Mouse (Mus musculus) left cerebral cortex, postnatal 14 days (tissue): ENCODE measurements around the gene Cdipt. TPM values are rescaled to one million over a fixed set of nuclear protein-coding genes. Genes with fewer than 3 reads are reported as not detected.

Experiments used
- DNase-seq, 2 experiments: peaks; one replicate each; pipeline ENCODE4 v3.0.0; 2021 to 2022; ENCODE audit warnings: low spot score in 2 of 2, mixed read lengths in 1 of 2
- intact Hi-C: fragments of 180-260 bp; cut with DNase I; formaldehyde crosslinking; loops from one replicate; pipeline ENCODE4 v1.15.1; 2025
- total RNA-seq, 2 experiments: library from RNA; stranded (reverse); gene quantifications; 2 replicates each; pipeline ENCODE4 v1.2.3; 2021

Cdipt gene
- total RNA-seq, 2 experiments from 2014 or later: 187 to 196 TPM

DNA sequence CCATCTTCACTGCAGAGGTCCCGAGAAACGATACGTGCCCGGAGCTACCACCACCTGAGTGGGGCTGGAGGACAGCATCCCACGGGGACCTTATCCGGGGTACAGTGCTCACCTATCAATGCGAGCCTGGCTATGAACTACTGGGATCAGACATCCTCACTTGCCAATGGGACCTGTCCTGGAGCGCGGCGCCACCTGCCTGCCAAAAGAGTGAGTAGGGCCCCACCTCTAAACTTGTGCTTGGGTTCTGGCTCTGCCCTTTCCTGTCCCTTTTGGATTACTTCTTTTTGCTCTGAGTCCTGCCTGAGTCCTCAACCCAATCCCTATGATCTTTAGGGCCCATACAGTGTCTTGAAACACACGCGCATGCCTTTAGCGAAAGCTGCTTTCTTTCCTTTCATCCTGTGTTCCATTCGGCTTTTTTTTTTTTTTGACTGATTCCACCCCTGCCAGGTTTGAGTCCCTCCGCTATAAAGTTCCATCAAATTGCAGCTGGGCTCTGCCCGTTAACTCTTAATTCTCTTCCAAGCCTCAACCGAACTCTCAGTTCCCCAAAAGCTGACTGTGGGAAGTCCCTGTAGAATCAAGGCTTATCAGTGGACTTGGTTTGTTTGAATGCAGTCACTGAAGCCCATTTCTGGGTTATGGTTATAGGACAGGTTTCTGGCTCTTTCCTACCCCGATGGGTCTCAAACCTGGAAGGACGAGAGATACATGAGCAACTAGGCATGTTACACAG is 12.0 kb upstream of the Cdipt start:
- no peak for DNase-seq
- intact Hi-C loops: no loop called here

DNA sequence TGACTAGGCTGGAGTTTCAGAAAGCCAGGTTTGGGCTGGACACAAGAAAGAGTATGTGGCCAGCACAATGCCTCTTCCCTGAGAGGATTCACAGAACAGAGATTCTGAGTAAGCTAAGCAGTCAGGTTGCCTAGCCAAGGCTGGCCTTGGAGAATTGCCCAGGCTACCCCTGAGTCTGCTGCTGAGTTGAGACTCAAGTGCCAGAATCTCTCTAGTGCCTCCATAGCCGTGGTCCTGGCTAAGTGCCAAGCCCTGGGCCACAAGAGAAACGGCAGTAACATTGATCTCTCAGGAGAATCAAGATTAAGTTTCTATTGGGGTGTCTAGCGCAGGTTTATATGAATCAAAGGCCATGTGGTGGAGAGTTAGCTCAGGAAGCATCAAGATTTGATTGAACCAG is 10.1 kb upstream of the Cdipt start:
- intact Hi-C loops: no loop called here
- no peak for DNase-seq

DNA sequence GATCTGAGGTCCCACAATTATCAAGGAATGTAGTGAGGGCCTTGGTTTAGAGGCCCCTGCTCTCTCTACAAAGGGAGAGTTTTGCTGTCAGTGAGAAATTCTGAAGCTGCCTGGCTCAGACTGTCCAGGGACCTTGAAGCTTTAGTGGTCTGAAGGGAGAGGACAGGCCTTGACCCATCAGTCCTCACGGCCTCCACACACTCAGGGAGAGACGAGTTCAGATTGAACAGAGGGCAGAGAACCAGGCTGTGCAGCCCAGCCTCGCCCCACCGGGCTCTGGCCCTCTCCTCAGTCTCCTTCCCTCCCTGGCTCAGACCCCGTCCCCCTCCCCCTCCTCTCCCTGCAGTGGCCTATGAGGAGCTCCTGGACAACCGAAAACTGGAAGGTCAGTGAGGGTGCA is 8.4 kb upstream of the Cdipt start:
- DNase-seq: no peak
- intact Hi-C loops: no loop called here

DNA sequence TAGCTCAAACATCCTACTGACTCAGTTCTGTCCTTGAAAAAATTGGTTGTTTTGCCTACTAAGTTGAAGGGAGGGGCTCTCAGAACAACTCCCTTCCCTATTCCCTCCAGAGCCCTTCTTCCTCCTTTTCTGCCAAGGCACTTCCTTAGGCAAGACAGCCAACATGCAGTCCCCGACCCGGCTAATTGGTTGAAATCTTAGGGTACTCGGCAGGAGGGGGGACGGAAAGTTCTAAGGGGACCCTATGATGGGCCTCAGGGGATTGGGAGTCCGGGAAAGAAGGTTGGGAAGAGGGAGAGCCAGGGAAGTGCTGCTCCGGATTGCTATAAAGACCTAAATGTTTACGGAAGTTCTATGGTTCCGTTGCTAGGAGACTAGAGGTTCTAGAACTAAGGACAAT is 221 bp upstream of the Cdipt start:
- intact Hi-C loops: loop anchor here (5.0 kb wide), 1 partner anchor 42 kb away; the partner anchor contains the start of genes Pagr1a and Pagr1b

DNA sequence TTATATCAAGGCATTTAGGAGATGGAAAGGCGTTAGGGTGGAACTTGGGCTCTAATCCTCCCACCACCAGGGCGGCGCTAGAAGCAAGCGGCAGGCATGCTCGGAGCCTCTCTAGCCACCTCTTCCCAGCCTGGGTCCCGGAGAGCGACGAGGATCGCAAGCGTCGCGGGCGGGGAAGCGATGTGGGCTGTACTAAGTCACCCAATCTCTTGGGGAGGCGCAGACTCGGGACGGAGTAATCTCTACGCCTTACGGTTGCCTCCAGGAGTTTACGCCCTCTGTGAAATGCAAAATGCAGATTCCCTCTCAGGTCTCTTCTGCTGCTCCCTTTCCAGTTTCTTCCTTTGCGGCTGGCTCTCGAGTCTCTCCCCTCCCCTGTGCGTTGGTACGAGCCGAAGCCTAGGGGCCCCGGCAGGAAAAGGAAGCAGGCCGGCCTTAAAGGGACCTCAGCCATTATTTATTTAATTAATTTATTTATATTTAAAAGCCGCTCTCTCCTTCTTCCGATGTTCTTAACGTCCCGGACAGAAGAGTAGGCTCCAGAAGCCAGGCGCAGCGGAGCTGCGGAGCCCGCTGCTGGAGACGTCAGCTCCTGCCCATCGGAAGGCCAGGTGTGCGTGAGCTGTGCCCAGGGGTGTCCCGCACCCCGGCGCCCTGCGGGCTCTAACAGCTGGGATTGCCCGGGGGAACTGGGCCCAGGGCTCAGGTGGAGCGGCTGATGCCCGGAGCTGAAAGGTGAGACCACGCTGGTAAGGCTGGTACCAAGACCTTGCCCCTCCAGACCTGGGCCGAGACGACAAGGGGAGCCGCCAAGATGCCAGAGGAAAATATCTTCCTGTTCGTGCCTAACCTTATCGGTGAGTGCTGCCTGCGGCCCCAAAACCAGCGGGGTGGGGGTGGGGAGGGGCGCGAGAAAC is 494 bp downstream of the Cdipt start, which contains the start of gene Cdiptos:
Gene Cdiptos, minus strand, starts transcription at position 149 of the 917 bp plus-strand sequence.
- intact Hi-C loops: loop anchor here (5.0 kb wide), 1 partner anchor 41 kb away; the partner anchor contains the start of genes Pagr1a and Pagr1b
- peak; percentile 97 to 98 for DNase-seq

More for the DNA sequence above, 221 bp upstream of the Cdipt start:
- DNase-seq: no peak

DNA sequence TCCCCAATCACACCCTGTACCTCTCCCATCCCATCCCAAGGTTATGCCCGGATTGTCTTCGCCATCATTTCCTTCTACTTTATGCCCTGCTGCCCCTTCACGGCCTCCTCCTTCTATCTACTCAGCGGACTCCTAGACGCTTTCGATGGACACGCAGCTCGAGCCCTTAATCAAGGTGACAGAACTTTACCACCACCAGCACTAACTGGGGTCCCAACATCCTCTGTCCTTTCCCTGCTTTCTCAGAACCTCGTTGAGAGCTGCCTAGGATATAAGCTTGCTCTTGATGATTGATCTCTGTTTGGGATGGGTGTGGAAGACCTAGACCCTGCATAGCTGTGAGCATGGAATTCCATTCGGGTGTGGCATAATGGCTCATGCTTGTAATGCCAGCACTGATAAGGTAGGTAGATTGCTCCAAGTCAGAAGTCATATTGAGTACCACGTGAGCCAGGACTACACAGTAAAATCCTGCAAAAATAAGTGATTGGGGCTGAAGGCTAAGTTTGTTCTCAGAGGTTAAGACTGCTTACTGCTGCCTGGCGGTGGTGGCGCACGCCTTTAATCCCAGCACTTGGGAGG is 1.3 kb downstream of the Cdipt start:
- intact Hi-C loops: loop anchor here (5.0 kb wide), 1 partner anchor 40 kb away; the partner anchor contains the start of genes Pagr1a and Pagr1b
- DNase-seq: no peak

DNA sequence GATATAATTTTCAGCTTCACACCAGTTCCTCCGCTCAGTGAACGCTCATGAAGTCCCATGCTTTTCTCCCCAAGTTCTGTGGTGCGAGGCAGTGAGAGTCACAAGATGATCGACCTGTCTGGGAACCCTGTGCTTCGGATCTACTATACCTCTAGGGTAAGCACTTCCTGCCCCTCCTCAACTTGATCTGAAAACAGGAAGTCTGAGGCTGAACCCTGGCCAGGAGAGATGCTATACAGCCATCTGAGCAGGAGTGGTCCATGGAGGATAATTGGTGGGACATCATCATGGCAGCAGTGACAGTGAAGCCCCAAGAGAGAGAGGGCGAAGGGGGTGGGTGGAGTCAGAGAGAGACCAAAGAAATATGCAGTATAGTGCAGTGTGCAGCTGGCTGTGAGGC is 3.1 kb downstream of the Cdipt start:
- intact Hi-C loops: loop anchor here (5.0 kb wide), 1 partner anchor 38 kb away; the partner anchor contains the start of genes Pagr1a and Pagr1b
- DNase-seq: no peak

DNA sequence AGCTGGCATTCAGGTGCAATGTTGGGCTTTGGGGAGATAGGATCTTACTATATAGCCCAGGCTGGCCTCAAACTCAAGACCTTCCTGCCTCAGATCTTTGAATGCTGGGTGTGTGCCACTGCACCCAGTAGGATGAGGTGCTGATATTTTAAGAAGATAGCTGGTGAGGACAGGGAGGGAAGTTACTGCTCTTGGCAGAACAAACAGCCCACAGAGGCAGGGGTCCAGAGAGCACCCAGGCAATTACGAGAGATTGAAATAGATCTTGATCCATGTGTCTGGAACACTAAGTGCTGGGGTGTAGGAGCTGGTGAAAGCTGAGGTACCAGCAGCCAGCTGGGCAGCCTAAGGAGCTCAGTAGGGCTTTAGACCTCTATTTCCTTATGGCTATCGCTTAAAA is 5.9 kb downstream of the Cdipt start:
- intact Hi-C loops: no loop called here
- DNase-seq: no peak

DNA sequence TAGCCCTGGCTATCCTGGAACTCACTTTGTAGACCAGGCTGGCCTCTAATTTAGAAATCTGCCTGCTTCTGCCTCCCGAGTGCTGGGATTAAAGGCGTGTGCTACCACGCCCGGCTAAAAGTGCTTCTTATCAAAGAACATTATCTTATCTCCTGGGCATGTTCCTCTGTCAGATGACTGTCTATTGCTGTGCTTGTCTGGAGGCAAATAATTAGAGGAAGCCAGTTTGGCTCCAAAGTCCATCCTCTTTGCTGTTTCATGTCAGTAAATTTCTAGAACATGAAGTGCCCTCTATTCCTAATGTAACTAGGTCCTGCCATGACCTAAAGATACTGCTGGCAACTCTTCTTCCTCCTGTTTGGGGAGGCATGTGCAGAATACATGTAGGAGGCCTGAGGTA is 6.3 kb downstream of the Cdipt start:
- DNase-seq: no peak
- intact Hi-C loops: no loop called here

DNA sequence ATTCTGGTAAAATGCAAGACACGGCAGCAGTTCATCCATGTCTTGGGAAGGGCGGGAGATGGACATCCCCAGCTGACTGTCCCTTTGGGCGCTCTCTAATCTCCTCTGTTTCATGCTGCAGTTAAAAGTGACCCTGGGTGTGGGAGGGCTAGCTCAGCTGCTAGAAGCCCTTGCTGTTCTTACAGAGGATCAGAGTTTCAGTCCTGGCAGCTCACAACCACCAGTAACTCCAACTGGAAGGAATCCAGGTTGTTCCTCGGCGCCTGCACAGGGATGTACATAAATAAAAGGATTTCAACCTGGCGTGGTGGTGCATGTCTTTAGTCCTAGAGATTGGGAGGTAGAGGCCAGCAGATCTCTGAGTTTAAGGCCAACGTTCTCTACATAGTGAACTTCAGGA is 7.4 kb downstream of the Cdipt start:
- intact Hi-C loops: no loop called here
- no peak for DNase-seq

DNA sequence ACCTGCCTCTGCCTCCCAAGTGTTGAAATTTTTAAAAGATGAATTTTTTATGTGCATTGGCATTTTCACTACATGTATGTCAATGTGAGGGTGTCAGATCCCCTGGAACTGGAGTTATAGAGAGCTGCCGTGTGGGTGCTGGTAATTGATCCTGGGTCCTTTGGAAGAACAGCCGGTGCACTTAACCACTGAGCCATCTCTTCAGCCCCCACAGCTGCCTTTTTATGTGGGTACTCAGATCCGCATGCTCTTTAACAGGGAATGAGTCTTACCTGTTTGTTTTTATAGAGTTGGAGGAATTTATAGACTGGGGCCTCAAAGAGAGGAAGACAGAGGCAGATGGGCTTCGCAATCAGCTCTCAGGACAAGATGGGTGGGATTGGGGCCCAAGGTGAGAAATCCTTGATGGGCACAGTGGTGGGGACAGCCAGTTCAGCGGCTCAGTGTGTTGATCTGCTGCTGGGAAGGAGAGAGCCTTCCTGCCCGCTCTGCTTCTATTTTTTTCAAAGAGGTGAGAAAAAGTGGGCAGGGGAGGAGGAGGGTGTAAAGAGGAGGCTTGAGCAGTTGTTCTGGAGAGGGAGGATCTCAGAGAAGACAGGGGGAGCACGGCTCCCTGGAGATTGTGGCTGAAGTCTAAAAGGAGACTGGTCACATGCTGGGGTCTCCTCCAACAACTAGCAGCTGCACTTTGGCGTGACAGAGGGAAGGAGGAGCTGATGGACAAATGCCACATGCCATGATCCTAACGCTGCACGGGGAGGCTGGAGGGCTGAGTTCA is 9.1 kb downstream of the Cdipt start:
- no peak for DNase-seq

DNA sequence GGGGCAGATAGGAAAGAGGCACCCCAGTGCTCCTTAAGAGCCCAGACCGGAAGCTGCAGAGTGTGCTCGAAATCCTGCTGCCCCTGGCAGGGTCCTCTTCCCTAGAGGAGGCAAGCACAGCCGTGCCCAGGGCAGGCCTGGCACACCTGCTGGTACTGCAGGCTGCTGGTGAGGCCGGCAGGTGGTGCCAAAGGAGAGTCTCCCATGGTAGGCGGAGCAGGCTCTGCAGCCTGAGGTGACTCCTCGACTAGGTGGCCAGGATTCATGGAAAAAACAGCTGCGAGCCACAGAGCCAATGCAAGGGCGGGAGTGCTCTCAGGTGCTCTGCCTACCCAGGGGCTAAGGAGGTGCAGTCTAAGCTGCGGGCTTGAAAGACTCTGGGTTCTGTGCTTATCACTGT is 10.6 kb downstream of the Cdipt start:
- DNase-seq: peak in 1 of 2 experiments; percentile 52
- intact Hi-C loops: no loop called here

More for the DNA sequence above, 9.1 kb downstream of the Cdipt start:
- intact Hi-C loops: no loop called here

DNA sequence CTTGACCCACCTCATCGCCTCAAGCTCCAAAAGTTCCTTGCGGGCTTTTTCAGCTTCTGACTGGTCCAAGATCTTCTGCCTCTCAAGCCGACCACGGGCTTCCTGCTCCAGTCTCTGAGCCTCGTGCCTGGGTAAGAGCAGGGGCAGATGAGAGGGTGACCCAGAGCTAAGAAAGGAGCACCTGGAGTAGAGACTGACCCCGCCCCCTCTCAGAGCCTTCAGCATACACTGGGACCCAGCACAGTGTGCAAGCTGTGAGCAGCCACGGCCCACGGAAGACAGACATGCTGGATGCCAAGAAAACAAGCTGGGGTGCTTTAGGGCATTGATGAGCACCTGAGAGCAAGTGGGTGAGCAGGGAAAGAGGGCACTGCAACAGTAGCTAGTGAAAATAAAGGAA is 13.1 kb downstream of the Cdipt start:
- no peak for DNase-seq
- intact Hi-C loops: no loop called here

DNA sequence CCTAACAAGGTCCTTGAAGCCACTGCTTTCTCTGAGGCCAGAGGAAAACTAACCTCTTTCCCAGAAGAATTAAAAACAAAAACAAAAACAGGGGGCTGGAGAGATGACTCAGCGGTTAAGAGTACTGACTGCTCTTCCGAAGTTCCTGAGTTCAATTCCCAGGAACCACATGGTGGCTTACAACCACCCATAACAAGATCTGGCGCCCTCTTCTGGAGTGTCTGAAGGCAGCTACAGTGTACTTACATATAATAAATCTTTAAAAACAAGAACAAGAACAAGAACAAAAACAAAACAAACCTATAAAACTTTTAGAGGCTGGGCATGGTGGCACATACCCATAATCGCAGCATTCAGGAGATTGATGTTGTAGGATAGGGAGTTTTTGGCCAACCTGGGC is 20.7 kb downstream of the Cdipt start:
- DNase-seq: no peak
- intact Hi-C loops: no loop called here

DNA sequence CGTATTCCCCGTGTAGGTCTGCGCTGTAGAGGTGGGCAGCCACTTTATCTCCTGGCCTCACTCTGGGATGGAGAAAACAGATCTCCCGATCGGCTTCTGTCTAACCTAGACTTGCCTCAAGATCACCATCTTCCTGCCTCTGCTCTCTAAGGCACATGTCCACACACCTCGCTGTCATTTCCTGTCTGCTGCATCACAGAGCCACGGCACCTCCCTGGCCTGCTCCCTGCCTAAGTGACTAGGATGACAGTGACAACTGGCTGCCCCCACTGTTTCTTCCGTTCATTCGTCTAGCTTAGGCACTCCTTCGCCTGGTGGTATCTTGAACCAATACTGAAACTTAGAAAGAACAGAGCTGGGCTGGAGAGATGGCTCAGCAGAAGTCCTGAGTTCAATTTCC is 23.9 kb downstream of the Cdipt start:
- intact Hi-C loops: no loop called here
- DNase-seq: no peak

DNA sequence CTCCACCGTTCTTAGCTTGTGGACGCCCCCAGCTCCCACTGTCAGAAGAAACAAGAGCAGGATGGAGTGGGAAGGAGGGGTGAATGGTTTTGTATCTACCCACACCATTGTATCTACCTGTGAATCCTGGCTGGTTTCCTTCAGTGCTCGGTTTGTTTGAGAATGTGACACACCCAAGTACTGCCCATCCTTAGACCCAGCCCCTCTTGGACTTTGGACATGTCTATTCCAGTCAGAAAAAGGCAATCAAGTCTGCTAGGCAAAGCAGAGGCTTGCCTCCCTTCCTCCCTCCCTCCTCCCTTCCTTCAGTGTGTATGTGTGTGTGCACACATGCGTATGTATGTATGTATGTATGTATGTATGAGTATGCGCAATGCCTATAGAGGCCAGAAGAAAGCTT is 27.9 kb downstream of the Cdipt start:
- DNase-seq: no peak
- intact Hi-C loops: no loop called here

DNA sequence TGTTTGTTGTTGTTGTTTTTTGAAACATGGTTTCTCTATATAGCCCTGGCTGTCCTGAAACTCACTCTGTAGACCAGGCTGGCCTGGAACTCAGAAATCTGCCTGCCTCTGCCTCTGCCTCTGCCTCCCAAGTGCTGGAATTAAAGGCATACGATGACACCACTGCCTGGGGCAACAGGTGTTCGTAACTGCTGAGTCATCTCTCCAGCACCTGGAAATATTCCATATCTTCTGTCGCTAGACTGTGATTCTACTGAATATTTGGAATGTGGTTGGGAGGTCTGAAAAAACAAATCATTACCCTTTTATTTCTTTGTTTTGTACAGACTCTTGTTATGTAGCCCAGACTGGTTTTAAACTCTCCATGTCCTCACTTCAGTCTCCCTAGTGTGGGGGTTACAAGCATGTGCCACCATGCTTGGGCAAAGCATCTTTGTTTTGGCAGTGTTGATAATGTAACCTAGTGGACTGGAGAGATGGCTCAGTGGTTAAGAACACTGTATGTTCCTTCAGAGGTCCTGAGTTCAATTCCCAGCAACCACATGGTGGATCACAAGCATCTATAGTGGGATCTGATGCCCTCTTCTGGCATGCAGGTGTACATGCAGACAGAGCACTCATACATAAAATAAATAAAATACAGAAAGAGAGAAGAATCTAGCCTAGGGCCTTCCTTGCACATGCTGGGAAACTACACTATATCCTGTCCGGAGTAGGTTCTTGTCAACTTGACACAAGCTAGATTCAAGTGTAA is 28.6 kb downstream of the Cdipt start:
- intact Hi-C loops: no loop called here
- DNase-seq: no peak

DNA sequence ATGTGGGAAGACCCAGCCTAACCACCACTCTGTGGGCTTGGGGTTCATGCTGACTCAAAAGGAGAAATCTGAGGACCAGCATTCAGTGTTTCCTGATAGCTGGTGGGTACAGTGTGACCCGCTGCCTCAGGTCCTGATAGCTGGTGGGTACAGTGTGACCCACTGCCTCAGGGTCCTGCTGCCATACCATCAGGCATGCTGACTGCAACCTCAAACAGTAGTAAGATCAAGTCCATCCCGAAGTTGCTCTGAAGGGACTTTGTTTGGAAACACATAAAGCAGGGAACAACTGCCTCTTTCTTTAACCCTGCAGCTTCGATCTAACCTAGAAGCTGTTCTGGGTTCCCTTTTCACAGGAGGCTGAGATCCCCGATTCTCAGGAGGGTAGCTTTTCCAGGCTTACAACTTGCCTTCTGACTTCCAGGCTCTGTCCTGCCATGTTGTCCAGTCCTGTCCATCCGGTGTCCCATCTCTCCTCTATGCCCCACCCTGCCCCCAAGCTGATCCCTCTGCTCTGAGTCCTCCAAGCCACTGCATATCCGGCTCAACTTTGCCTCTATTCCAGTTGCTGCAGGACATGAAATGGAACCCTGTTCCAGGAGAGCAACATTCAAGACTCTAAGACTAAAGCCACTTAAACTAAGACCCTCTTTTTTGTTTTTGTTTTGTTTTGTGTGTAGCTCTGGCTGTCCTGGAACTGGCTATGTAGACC is 31.8 kb downstream of the Cdipt start:
- intact Hi-C loops: no loop called here
- no peak for DNase-seq
